Mouse (Mus musculus): ENCODE measurements at regions not wholly inside any gene's neighbourhood (a gene's known extent, or its start where the extent isn't known, plus 50 kb on each side); places are given as distances from the start of the nearest gene placed in this dataset.

DNA sequence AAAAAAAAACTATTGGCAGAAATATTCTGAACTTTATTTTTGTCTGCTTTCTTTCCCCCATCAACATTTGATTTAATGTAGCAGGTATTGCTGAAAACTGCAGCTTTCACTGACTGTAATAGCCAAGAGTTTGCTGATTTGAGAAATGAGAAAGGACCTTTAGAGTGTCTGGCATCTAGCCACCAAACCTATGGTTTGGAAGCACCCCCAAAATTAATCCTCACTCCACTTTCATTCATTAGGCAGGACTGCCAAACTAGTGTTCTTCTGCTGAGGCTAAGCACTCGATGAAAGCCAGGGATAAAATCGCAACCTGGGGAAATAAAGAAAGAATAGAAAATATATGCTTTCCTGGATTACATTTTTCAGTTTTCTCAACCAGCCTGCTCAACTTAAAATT lies 320.4 kb downstream of the Atp6ap1l start:
- intact Hi-C loops (cut with DNase I), result no loop called here
- DNase-seq (ENCODE audit: low spot score in 2 of 2), result no peak

DNA sequence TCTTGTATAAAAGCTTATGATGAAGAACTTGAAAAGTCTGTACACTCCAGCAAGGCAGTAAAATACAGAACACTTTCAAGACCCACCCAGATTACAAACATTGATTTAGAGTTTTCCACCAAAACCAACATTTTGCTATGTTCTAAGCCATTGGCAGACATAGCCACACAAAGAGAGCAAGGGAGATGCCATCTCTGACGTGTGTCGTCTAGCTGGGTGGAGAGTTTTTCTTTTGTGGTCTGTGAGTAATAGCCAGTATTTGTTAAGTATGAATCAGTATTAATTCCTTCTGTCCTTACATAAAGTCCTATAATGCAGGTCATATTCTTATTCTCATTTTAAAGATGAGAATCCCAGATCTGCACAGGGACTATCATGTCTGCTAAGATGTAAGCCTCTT lies 329.8 kb downstream of the Atp6ap1l start:
- intact Hi-C loops (cut with DNase I), result no loop called here
- DNase-seq (ENCODE audit: low spot score in 2 of 2), result no peak

DNA sequence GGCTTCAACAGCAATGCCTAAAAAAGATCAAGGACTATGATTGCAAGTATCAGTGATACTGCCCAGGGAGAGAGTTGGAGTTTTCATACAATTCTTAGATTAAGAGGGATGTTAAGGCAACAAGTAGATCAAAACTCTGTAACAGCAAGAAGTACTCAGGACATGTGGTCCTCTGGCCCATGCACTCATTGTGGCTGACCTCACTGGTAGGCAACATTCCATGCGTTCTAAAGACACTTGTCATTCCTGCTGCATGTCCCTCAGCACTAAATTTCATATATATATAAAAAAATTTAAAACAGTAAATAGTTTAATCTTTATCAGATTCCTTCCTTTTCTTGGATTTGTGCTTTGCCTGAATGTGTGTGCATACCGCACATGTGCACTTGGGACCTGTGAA lies 332.6 kb downstream of the Atp6ap1l start:
- intact Hi-C loops (cut with DNase I), result no loop called here
- no peak for DNase-seq (ENCODE audit: low spot score in 2 of 2)

DNA sequence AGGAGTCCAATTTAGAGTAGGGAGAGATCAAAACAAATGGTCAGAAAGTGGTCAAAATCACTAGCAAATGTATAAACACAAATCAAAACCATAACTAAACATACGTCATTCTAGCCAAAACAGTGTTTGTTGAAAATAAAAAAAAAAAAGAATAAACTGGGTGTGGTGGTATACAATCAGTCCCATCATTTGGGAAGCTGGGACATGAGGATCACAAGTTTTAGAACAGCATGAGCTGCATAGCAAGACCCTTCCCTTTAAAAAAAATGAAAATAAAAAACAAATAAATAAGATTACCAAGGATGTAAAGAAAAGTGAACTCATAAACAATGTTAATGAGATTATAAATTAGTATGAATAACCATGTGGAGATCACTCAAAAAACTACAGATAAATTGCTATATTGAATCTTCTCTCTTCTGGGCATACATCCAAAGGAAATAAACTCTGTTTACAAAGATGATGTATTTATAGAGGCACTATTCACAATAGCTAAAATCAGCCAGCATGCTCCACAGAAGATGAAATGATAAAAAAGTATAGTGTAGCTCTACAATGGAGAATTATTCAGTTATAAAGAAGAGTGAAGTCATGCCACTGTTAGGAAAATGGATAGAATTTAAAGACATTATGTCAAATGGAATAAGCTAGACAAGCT lies 341.8 kb downstream of the Atp6ap1l start:
- no peak for DNase-seq (ENCODE audit: low spot score in 2 of 2)
- intact Hi-C loops (cut with DNase I), result no loop called here

DNA sequence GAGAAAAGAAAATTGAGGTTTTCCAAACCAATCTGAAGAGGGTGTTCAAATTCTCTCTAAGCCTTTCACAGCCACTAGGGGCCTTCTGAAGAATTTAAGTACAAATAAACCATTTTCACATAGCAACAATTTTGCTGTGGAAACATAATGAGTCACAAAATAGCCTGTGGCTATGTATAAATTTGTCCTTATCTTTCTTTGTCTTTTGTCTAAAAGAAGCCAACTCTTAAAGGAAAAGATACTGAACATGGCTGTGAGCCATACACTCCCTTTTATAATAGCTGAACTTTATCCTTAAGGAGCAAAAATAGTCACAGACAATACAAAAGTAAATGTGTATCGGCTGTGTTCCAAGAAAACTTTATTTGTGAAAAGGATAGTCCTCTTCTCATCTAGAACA lies 345.1 kb downstream of the Atp6ap1l start:
- DNase-seq (ENCODE audit: low spot score in 2 of 2), result no peak
- intact Hi-C loops (cut with DNase I), result no loop called here

DNA sequence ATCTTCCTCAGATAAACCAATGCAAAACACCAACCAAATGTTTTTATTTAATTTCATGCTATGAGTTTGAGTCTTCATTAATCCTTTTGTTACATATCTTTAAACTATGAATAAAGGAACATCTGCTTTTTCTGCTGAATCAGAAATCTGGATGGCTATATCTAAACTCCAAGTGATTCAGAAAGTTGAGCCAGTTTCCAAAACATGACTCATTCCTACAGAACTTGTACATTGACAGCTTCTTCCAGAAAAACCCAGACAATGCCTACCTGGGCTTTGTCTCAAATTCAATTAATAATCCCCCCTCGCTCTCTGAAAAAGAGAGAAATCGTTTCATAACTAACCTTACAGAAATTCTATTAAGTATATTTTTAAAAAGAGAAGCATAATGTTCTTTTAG lies 345.7 kb downstream of the Atp6ap1l start:
- intact Hi-C loops (cut with DNase I), result no loop called here
- DNase-seq (ENCODE audit: low spot score in 2 of 2), result peak in 1 of 2 experiments; percentile 12

DNA sequence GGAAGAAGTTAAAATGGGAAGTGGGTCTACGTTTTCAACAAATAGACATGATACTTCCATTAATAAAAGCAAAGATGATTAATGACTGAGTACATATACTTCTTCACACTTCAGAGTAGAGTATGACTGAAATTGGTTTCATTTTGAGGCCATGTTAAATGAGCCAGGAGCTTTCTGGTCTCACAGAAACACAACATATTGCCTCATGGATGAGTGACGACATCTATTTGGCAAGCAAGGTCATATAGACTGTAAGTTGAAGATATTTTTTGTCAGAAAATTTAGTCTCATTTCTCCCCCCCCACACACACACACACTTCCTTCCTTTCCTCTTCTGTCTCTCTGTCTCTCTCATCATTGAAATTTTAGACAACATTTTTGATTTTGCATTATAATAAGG lies 354.0 kb downstream of the Atp6ap1l start:
- DNase-seq (ENCODE audit: low spot score in 2 of 2), result no peak
- intact Hi-C loops (cut with DNase I), result no loop called here

DNA sequence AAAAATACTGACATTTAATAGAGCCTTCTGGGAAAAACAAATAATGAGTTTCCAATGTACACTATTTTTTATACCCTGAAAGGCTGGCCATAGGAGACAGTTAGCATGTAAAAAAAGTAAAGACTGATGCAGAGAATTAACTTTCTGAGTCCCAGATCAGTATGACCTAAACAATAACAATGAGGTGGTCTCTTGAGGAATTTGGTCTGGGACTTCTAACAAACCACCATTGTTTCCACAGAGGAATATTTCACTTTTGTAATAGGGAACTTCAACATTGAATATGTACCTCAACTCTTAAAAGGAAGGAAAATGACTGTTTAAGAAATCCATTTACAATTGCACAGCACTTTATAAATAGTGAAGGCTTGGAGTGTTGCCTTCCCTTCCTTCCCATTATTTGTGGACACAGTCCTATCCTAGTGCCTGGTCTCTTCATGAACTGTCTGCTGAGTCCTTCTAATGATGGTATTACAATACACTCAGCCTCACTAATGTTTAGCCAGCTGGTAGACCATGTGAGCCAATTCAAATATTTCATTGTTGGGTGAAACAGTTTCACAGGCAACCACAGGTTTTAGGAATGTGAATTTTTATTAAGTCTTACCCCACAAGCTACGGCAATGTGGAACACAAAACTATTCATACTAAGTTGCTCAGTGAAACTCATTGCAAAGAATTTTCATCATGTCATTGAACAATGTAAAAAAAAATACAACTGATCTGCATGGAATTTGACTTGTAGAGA lies 358.7 kb downstream of the Atp6ap1l start:
- intact Hi-C loops (cut with DNase I), result no loop called here
- DNase-seq (ENCODE audit: low spot score in 2 of 2), result no peak

DNA sequence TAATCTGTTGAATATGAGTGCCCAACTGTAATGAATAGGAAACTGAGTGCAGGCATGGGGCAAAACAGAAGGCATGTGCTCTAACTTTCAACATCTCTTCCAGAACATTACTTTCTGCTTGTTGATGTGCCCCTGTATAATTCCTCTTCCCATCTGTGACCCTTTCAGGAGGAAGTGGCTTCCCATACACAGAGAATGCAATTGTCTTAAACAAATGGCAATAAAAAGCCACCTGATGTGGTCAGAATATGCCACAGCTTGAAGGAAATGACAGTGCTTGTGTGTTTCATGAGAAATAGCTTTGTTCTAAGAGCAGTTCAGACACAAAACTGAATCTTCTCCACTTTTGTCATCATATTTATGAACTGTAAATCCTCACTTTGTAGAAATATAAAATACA lies 359.3 kb downstream of the Atp6ap1l start:
- DNase-seq (ENCODE audit: low spot score in 2 of 2), result no peak
- intact Hi-C loops (cut with DNase I), result no loop called here

DNA sequence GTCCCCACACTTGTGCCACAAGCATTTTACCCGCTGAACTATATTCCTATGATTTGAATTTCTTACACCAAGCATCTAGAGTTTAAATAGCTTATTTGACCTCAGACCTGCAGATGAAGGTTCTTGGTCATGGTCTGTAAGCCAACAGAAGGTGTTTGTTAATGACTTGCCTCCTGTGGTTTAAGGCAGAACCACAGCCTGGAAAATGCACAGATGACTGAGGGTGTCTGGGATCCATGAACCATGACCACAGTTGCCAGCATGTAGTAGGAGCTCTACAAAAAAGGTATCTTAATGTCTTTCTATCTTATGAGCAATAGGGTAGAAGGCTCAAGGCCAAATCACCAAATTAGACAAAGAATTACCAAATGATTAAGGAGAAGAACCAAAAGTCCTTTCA lies 367.6 kb downstream of the Atp6ap1l start:
- DNase-seq (ENCODE audit: low spot score in 2 of 2), result no peak
- intact Hi-C loops (cut with DNase I), result no loop called here

DNA sequence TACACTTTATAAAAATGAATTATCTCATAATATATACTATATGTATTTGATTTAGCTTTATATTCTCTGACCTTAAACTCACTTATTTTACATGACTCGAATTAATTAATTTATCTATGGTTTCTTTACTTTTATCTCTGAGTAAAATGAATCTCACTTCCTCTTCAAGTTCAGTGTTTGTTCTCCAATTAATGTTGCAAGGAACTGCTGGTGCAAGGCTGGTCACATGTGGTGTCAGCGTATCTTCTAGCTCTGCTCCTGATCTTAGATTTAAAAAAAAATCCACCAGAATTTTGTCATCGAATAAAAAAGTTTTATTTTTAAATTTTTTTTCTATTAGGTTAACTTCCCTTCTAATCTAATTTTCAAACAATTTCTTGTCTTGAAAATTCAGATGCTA lies 378.2 kb downstream of the Atp6ap1l start:
- intact Hi-C loops (cut with DNase I), result no loop called here

DNA sequence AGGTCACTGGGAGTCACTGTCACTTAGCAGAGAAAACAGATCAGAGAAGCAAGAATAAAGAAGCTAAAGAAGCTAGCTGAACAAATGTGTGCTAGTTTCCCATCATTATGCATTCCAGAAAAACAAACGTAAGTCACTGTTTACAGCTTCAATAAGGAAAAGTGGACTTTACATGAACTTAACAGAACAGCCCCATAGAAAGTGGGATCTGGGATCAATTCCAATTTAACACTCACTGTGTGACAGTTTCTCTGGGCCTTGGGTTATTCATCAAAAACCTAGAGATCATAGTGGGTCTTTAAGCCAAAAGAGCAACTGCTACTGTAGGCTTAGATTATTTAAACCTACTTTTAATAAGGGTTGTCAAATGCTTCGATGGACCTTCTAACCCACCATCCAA lies 379.4 kb downstream of the Atp6ap1l start:
- intact Hi-C loops (cut with DNase I), result no loop called here

More for the DNA sequence above, 378.2 kb downstream of the Atp6ap1l start:
- DNase-seq (ENCODE audit: low spot score in 2 of 2), result no peak

DNA sequence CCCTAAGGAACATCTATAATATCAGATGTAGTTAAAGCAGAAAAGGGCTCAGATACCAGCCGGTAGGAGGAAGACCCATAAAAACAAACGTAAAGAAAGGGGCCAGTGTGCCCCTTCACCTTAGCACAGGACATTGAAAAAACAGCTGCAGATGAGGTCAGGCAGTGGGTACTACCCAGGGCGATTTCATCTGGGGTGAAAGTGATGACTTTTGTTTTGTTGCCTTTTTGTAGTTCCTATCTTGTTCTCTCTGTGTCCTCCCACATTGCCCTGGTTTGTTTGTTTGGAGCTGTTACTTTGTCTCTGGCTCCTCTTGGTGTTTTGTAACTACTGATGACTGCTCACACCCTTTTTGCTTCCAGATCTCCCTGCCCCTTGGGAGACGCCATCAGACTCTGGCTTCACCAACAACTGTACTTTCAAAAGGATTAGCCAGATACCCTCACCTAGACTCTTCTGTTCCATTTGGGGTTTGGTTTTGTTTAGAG lies 383.4 kb downstream of the Atp6ap1l start:
- intact Hi-C loops (cut with DNase I), result no loop called here
- no peak for DNase-seq (ENCODE audit: low spot score in 2 of 2)

More for the DNA sequence above, 379.4 kb downstream of the Atp6ap1l start:
- DNase-seq (ENCODE audit: low spot score in 2 of 2), result no peak

DNA sequence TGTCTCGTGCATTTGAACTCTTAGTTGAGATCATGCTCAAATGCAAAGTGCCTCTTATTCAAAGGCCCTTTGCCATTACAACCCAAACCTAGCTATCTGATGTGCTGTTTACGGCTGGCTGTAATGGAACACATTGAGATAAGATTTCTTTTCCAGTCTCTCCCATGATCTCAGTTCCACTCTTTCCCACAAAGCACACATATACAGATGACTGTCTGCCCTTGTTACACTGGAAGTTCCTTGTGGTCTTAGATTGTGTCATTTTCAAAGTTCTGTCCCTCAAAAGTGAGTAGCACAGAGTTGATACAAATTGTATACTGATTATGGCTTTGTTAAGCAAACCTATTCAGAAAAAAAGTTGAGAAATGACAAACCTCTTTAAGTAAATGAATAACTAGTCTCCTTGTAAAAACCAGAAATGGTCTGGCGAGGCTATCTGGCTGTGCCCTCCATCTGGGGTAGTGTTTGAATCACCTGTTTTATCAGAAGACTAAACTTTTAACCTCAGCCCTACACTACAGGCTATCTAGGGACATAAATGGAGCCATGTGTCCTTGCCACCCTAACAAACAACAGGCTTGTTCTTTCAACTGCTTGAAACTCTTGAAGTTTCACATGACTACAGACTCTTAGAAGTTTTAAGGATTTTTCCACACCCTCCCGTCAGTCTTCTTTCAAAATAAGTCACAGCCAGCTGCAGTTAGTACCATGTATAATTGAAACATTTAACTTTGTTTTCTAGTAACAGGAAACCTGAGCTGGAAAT lies 384.0 kb downstream of the Atp6ap1l start:
- intact Hi-C loops (cut with DNase I), result no loop called here
- no peak for DNase-seq (ENCODE audit: low spot score in 2 of 2)

DNA sequence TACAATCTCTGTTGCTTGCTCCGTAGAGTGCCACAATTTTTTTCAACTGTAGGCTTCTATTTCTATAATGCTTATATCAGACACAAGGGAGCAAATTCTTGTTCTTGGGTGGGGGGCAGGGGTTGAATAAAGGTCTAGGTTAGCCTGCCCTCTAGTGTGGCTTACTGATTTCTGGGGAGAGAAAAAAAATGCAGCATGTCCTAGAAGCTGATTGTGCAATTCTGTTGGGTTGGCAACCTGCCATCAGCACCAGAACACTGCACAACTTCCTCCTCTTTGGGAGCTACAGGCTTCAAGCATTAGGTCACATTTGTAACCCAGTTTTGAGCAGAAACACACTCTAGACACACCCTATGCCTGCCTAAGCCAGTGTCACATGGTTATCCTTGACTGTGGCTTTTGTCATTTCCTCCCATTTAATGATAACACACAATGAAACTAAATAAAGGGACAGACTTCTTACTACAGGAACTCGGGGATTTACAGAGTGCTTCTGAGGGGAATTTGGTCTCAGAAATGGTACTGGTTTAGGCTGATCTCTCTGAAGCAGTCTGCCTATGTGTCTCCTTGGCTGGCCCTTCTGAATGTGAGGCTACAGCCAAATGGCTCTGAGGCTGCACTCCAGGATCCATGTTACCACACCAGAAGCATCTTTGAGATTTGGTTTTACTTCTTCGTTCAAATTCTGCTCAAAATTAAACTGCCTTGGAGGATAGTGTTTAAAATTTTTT lies 389.2 kb downstream of the Atp6ap1l start:
- intact Hi-C loops (cut with DNase I), result no loop called here
- DNase-seq (ENCODE audit: low spot score in 2 of 2), result peak; percentile 54 to 64

DNA sequence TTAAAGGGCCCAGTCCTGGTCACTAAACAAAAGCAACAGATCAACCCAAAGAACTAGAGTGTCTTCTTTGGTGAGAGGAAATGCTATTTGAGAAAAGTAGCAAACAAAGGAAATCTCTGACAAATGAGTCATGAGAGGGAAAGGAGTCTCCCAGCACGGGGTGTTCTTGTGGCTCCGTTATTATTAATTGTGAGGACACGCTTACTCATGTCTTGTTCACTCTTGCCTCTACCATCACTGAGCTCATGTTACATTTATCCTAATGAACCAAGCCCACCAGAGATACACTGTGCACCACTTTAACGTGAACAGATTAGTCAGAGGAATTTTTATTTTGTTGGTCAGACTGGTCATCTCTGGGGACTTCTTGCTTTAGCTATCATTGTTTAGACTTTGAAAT lies 391.3 kb downstream of the Atp6ap1l start:
- no peak for DNase-seq (ENCODE audit: low spot score in 2 of 2)

DNA sequence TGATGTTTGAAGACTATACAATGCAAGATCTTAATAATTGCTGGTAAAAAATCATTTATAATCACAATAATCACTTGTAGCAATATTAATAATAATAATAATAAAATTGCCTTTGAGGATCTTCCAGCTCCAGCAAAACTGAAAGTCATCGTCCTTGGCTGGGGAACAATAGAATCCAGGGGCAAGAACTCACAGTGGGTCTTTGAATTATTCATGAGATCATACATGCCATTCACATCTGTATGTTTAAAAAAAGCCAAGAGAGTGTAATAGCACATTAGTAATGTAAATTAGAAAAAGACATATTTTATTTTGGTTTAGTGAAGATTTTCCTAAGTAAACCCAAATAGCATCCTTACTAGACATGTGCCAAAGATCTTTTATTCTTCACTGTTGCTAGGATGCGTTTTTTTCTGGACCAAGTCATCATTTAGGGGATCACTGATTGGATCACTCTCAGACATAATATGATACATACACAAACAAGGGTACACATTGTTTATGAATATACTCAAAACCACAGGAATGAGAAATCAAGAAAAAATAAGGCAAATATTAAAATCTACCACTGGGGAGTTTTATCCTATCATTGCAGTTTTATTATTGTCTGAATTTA lies 392.3 kb downstream of the Atp6ap1l start:
- no peak for DNase-seq (ENCODE audit: low spot score in 2 of 2)
- intact Hi-C loops (cut with DNase I), result no loop called here

More for the DNA sequence above, 391.3 kb downstream of the Atp6ap1l start:
- intact Hi-C loops (cut with DNase I), result no loop called here

DNA sequence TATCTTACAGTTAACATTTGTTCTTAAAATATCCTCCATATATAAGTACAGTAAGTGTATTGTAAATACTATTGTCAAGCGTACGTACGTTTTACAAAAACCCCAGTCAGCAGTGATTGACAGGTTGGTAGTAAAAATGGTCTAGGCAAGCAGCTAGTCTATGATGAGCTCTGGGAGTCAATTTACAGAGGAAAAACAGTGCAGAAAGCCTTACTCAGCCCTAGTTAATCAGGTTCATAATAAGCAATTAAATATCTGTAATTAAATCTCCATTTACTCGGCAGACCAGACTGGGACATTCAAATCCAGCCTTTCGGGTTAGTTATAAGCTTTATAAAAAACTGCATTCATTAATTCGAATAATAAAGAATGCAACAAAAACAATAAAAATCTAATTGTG lies 394.7 kb downstream of the Atp6ap1l start:
- no peak for DNase-seq (ENCODE audit: low spot score in 2 of 2)
- intact Hi-C loops (cut with DNase I), result no loop called here

DNA sequence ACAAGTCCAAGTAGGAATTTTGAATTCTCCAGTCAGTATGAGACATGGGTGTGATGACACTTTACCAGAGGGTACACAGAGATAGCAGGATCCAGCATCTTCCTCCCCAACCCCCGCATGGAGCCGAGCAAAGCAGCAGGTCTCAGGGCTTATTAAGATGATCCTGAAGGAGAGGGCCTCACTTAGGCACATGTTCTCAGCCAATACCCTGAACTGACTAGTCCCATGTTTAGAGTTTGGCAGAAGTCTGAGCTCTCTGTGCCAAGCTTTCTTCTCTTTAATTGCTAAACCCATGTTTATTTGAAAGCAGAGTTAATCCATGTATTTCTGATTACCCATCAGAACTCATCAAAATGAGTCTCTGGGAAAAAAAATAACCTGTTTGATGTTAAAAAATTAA lies 402.0 kb downstream of the Atp6ap1l start:
- DNase-seq (ENCODE audit: low spot score in 2 of 2), result no peak
- intact Hi-C loops (cut with DNase I), result no loop called here

DNA sequence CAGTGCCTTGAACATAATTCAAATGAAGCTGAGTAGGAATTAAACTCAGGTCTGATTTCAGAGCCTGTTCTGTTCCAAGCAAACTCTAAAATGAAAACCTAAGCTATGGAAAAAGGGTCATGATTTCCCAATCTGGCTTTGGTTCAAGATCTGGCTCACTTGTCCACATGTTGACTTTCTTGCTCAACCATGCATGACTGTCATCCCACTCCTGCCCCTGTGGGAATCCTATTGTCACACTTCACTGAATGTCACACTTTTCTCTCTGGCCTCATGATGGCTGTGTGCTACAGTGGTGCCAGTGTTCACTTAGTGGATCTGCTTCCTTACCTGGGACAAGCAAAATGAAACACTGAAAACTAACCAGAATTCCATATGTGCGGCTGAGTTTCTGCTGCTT lies 403.0 kb downstream of the Atp6ap1l start:
- no peak for DNase-seq (ENCODE audit: low spot score in 2 of 2)
- intact Hi-C loops (cut with DNase I), result no loop called here

Measured in left cerebral cortex, postnatal 25 days (tissue).